Mouse (Mus musculus) ES-E14 (cell line): Measurements from ENCODE around the gene Ifng. TPM values are rescaled to one million over a fixed set of nuclear protein-coding genes. Genes with fewer than 3 reads are reported as not detected.
A peak's percentile ranks its signal among the peaks of the same experiment; 100 is the strongest.

ENCODE experiments used
- DNase-seq: peaks from one replicate; pipeline ENCODE4 v3.0.0-alpha.2; 2013; ENCODE audit warnings: low read depth, low spot score
- H3K27ac ChIP-seq: 2 replicates; pipeline ENCODE4 v1.5.1; 2012; ENCODE audit warnings: low read depth, mild to moderate bottlenecking, low read length, moderate library complexity, mixed read lengths; ENCODE audit not compliant: poor library complexity, insufficient read depth, severe bottlenecking
- H3K36me3 ChIP-seq: 2 replicates; pipeline ENCODE4 v1.6.1; 2012; ENCODE audit warnings: mild to moderate bottlenecking, low read length, moderate library complexity, mixed read lengths; ENCODE audit not compliant: control insufficient read depth, poor library complexity, insufficient read depth, severe bottlenecking
- H3K4me1 ChIP-seq, 2 experiments: fragments of 150-350 bp in 1 of 2; sonication (generic) in 1 of 2; 2 replicates each; pipeline ENCODE4 v1.6.1; 2012; ENCODE audit warnings: low read length in 2 of 2, mild to moderate bottlenecking in 1 of 2, mixed read lengths in 1 of 2; ENCODE audit not compliant: control insufficient read depth in 2 of 2, insufficient read depth in 2 of 2, poor library complexity in 1 of 2
- H3K4me3 ChIP-seq, 2 experiments: fragments of 150-350 bp in 1 of 2; sonication (generic) in 1 of 2; 2 replicates each; pipeline ENCODE4 v1.5.1; 2012; ENCODE audit warnings: low read length in 2 of 2, low read depth in 1 of 2, mild to moderate bottlenecking in 1 of 2, mixed read lengths in 1 of 2; ENCODE audit not compliant: insufficient read depth in 1 of 2, poor library complexity in 1 of 2, severe bottlenecking in 1 of 2
- H3K9ac ChIP-seq: 2 replicates; pipeline ENCODE4 v1.6.1; 2012; ENCODE audit warnings: low read depth, mild to moderate bottlenecking, low read length, mixed read lengths; ENCODE audit not compliant: poor library complexity, insufficient read depth, severe bottlenecking
- H3K9me3 ChIP-seq: fragments of 150-350 bp; sonication (generic); 2 replicates; pipeline ENCODE4 v1.6.1; 2012; ENCODE audit warnings: low read depth, mild to moderate bottlenecking, low read length; ENCODE audit not compliant: control insufficient read depth, insufficient read depth
- CHD2 ChIP-seq: IDR thresholded peaks from 2 replicates; pipeline ENCODE4 v1.6.1; 2014; ENCODE audit warnings: mild to moderate bottlenecking, low read depth, low read length, inconsistent platforms
- HCFC1 ChIP-seq: IDR thresholded peaks from 2 replicates; pipeline ENCODE4 v1.6.1; 2012; ENCODE audit warnings: low read length, inconsistent platforms, borderline replicate concordance; ENCODE audit not compliant: insufficient read depth
- MAFK ChIP-seq: IDR thresholded peaks from 2 replicates; pipeline ENCODE4 v1.6.1; 2014; ENCODE audit warnings: mild to moderate bottlenecking, low read depth, low read length, inconsistent platforms; ENCODE audit not compliant: insufficient read depth
- ZC3H11A ChIP-seq: IDR thresholded peaks from 2 replicates; pipeline ENCODE4 v1.6.1; 2012; ENCODE audit warnings: low read depth, mild to moderate bottlenecking, inconsistent platforms, low read length, borderline replicate concordance
- ZNF384 ChIP-seq: IDR thresholded peaks from 2 replicates; pipeline ENCODE4 v1.6.1; 2012; ENCODE audit warnings: low read depth, low read length, inconsistent platforms
- in situ Hi-C, 2 experiments: fragments of 600-800 bp; cut with MboI; formaldehyde crosslinking; loops; one replicate each; pipeline ENCODE4 v1.15.1; 2025; ENCODE audit warnings: low sequenced_read_pairs in 2 of 2, inconsistent platforms in 1 of 2; ENCODE audit not compliant: unreplicated experiment in 2 of 2
- total RNA-seq: library from RNA; depleted of rRNA; stranded (reverse); fragments of 300-350 nt; gene quantifications from 2 replicates; pipeline ENCODE4 v1.2.3, GENCODE M21; 2012; rRNA removed

Gene Ifng
- total RNA-seq: not detected in 2 replicates

DNA sequence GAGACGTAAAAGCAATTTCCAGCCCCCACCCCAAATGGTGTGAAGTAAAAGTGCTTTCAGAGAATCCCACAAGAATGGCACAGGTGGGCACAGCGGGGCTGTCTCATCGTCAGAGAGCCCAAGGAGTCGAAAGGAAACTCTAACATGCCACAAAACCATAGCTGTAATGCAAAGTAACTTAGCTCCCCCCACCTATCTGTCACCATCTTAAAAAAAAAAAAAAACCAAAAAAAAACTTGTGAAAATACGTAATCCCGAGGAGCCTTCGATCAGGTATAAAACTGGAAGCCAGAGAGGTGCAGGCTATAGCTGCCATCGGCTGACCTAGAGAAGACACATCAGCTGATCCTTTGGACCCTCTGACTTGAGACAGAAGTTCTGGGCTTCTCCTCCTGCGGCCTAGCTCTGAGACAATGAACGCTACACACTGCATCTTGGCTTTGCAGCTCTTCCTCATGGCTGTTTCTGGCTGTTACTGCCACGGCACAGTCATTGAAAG is at the start of gene Ifng:
Gene Ifng, plus strand, starts transcription at position 305 of the 499 bp plus-strand sequence.
- no peaks in the 10 kb centered on the region for H3K36me3 ChIP-seq
- TF ChIP-seq MAFK: no peak
- TF ChIP-seq ZNF384: no peak
- no peak for TF ChIP-seq CHD2
- no peak for TF ChIP-seq ZC3H11A
- TF ChIP-seq HCFC1: no peak
- H3K4me3 ChIP-seq: no peak within 1 kb of the TSS
- H3K9ac ChIP-seq: no peak within 1 kb of the TSS
- H3K9me3 ChIP-seq: no peaks in the 10 kb centered on the region
- H3K4me1 ChIP-seq: no peaks in the 10 kb centered on the region; a peak in 1 of 4 replicates
- no peak for DNase-seq
- in situ Hi-C loops: no loop called here
- H3K27ac ChIP-seq: no peak within 1 kb of the TSS

DNA sequence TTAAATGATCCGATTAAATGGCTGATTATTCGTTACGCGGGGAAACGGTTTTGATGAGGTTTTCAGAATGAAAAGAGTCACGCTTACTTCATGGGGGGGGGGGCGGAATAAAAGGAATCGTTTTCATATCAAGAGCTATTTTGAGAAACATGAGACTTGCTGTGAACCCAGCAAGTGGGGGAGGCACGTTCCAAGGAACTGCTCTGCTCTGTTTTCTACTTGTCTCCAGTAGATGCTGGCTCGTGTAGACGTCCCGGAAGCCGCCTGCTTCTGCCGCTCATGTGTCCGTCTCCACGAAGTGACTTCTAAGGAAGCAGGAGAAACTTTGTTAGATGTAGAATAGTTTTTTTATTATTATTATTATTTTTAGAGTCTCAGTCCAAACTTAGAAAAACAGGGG is 40.9 kb upstream of the Ifng start:
- no peak for DNase-seq
- Histone ChIP-seq H3K9me3 (no peaks in the 10 kb centered on the region), H3K9ac (no peak overlapping the region), H3K4me3 (0 out of 4 replicates have a peak overlapping the region, but pooled peaks of 1 of the 2 experiments have one; percentile 16), H3K4me1 (no peaks in the 10 kb centered on the region), H3K36me3 (no peaks in the 10 kb centered on the region), H3K27ac (no peak overlapping the region)
- in situ Hi-C loops: no loop called here
- no peak for TF ChIP-seq CHD2
- no peak for TF ChIP-seq MAFK
- no peak for TF ChIP-seq HCFC1
- TF ChIP-seq ZC3H11A: no peak
- no peak for TF ChIP-seq ZNF384

- in situ Hi-C loops: no loop called here
- no peak overlapping the region for H3K27ac ChIP-seq
- no peak for TF ChIP-seq MAFK
- TF ChIP-seq CHD2: no peak
- TF ChIP-seq HCFC1: no peak
- TF ChIP-seq ZNF384: no peak
- TF ChIP-seq ZC3H11A: no peak
- no peaks in the 10 kb centered on the region for H3K4me1 ChIP-seq
- H3K9me3 ChIP-seq: no peaks in the 10 kb centered on the region
- no peak for DNase-seq
- no peaks in the 10 kb centered on the region for H3K36me3 ChIP-seq
- H3K4me3 ChIP-seq: no peak overlapping the region
- no peak overlapping the region for H3K9ac ChIP-seq
Measured at GRCm38 (mm10) chr10:118406463-118407221, 34.2 kb upstream of the Ifng start.

DNA sequence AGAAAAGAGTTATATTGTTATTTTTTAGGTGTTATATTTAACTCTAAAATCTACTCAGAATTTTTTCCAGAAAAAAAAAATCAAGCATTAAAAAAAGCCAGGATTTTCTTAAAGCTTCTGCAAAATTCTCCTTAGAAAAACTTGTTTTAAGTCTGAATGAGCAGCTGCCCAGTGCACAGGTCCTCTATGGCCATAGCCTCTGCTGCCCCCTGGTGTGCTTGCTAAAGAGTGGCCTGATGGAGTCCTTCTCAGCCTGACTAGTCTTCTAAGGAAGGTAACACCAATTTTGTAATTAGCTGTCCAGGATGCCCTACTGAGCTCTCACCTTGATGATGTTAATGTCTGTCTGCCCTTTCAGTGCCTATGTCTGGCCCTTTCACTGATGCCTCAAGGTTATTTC is 29.5 kb upstream of the Ifng start:
- no peak for DNase-seq

DNA sequence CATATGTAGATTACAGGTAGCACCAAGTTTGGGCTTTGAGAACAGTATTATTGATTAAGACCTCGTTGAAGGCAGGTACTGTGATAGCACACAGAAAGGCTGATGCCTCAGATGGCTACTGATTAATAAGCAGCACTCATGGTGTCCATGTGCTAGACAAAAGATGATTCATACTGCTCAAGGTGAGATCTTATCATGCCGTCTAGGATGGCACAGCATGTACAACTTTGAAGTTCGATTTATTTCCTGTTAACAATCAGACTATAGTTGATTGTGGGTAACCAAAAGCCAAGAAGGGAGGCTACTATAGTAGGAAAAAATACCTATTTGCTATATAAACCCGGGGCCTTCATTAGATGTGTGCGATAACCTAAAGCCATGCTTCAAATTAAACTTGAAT is 28.1 kb upstream of the Ifng start:
- H3K36me3 ChIP-seq: no peaks in the 10 kb centered on the region
- no peak overlapping the region for H3K27ac ChIP-seq
- H3K4me1 ChIP-seq: no peaks in the 10 kb centered on the region
- no peak for TF ChIP-seq CHD2
- no peak for TF ChIP-seq ZNF384
- TF ChIP-seq MAFK: no peak
- no peak for TF ChIP-seq HCFC1
- TF ChIP-seq ZC3H11A: no peak
- H3K9ac ChIP-seq: no peak overlapping the region
- no peak for DNase-seq
- no peak overlapping the region for H3K4me3 ChIP-seq
- no peaks in the 10 kb centered on the region for H3K9me3 ChIP-seq
- in situ Hi-C loops: no loop called here

More for the DNA sequence above, 29.5 kb upstream of the Ifng start:
- Histone ChIP-seq H3K9me3 (no peaks in the 10 kb centered on the region), H3K9ac (no peak overlapping the region), H3K4me1 (no peaks in the 10 kb centered on the region), H3K36me3 (no peaks in the 10 kb centered on the region), H3K4me3 (no peak overlapping the region), H3K27ac (no peak overlapping the region)
- TF ChIP-seq ZC3H11A: no peak; the same call in 1 of the 2 replicates
- no peak for TF ChIP-seq HCFC1
- TF ChIP-seq CHD2: no peak
- TF ChIP-seq MAFK: no peak
- no peak for TF ChIP-seq ZNF384
- in situ Hi-C loops: no loop called here
